Mouse (Mus musculus): Measurements from ENCODE around the gene Chd3.

Gene Chd3

GRCm38 (mm10) chr11:69364376-69364775 is 4.8 kb downstream of the Chd3 start:
- DNase-seq, result peak; percentile 43

GRCm38 (mm10) chr11:69362479-69362878 is 6.7 kb downstream of the Chd3 start:
- DNase-seq, result no peak

GRCm38 (mm10) chr11:69362021-69362420 is 7.2 kb downstream of the Chd3 start:
- DNase-seq, result no peak

GRCm38 (mm10) chr11:69357690-69358089 is 11.5 kb downstream of the Chd3 start:
- no peak for DNase-seq

- no peak for DNase-seq
These were observed 12.7 kb downstream of the Chd3 start for GRCm38 (mm10) chr11:69356544-69356943.

- no peak for DNase-seq
These were observed 22.8 kb downstream of the Chd3 start for GRCm38 (mm10) chr11:69346441-69346840.

- DNase-seq, result peak; percentile 83
These were observed 28.8 kb downstream of the Chd3 start, which contains the start of gene Rnf227 for GRCm38 (mm10) chr11:69340161-69341131. Gene Rnf227 (plus strand): TSS chr11:69340461.

GRCm38 (mm10) chr11:69334796-69335195 is 34.4 kb downstream of the Chd3 start:
- no peak for DNase-seq

- no peak for DNase-seq
These were observed 35.3 kb downstream of the Chd3 start for GRCm38 (mm10) chr11:69333922-69334321.

- peak; percentile 62 for DNase-seq
These were observed 36.4 kb downstream of the Chd3 start for GRCm38 (mm10) chr11:69332713-69333253.

- peak; percentile 86 for DNase-seq
These were observed 37.2 kb downstream of the Chd3 start for GRCm38 (mm10) chr11:69331929-69332405.

- DNase-seq, result no peak
These were observed 38.1 kb downstream of the Chd3 start for GRCm38 (mm10) chr11:69331152-69331551.

- DNase-seq, result no peak
These were observed 40.7 kb downstream of the Chd3 start for GRCm38 (mm10) chr11:69328517-69328916.

- DNase-seq, result no peak
These were observed 41.6 kb downstream of the Chd3 start for GRCm38 (mm10) chr11:69327648-69328047.

- no peak for DNase-seq
These were observed 42.1 kb downstream of the Chd3 start for GRCm38 (mm10) chr11:69327157-69327442.

GRCm38 (mm10) chr11:69326408-69327156 is 42.6 kb downstream of the Chd3 start:
- DNase-seq, result peak; percentile 55

- peak; percentile 93 for DNase-seq
These were observed 43.4 kb downstream of the Chd3 start, which contains the start of gene Kcnab3 for GRCm38 (mm10) chr11:69325628-69326407. Gene Kcnab3 (plus strand): TSS chr11:69326258.

- DNase-seq, result no peak
These were observed 44.5 kb downstream of the Chd3 start for GRCm38 (mm10) chr11:69324749-69325148.

GRCm38 (mm10) chr11:69323667-69324111 is 45.5 kb downstream of the Chd3 start, which contains the start of the genes Cntrob and Trappc1:
Gene Cntrob (minus strand): TSS chr11:69323775.
Gene Trappc1 (plus strand): TSS chr11:69323980.
- peak; percentile 99 for DNase-seq

- DNase-seq, result no peak
These were observed 46.3 kb downstream of the Chd3 start for GRCm38 (mm10) chr11:69322693-69323471.

- DNase-seq, result no peak
These were observed 47.2 kb downstream of the Chd3 start for GRCm38 (mm10) chr11:69322010-69322409.

Data from kidney, postnatal 10 days (tissue).